Mouse (Mus musculus): ENCODE data around the gene Ppm1h. TPM values are rescaled to one million over a fixed set of nuclear protein-coding genes. Genes with fewer than 3 reads are reported as not detected.

The Ppm1h gene
- total and polyA plus RNA-seq, 3 experiments, result 1.2 to 1.3 (median 1.3) TPM

DNA sequence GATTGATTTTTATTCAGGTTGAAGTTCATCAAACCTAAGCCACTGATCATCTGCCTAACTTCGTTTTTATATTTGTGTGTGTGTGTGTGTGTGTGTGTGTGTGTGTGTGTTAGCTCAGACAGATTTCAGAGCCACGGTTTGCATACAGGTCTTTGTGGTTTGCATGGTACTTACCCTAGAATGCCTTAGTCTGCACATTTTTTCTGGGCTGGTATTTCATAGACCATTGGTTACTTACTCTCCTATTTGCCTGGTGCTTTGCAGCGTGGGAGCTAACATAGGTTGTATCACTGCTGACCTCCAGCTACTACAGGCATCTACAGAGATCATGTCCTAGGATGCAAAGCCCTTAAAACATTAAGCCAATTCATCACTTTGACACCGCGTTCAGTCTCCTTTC is 33.7 kb downstream of the Ppm1h start:
- H3K79me2 ChIP-seq (replicated peaks; ENCODE audit: control insufficient read depth, extremely low read depth, insufficient read depth, poor library complexity, severe bottlenecking), result no peaks in the 10 kb centered on the region
- H3K4me3 ChIP-seq (replicated peaks in 1 of 3; ENCODE audit: low read depth in 2 of 3, low read length in 2 of 3, poor library complexity in 1 of 3), result no peak overlapping the region
- no peak overlapping the region for H3K4me2 ChIP-seq (ENCODE audit: insufficient read depth, low read depth, poor library complexity, severe bottlenecking)
- H3K27ac ChIP-seq (ENCODE audit: insufficient read depth, low read depth), result no peak overlapping the region
- no peaks in the 10 kb centered on the region for H3K9me3 ChIP-seq (replicated peaks; ENCODE audit: low read length)
- H3K4me1 ChIP-seq (ENCODE audit: control insufficient read depth in 1 of 2, insufficient read depth in 2 of 2), result peaks cover 0 to 13% of the 10 kb centered on the region in 2 experiments; a peak in 2 of 4 replicates
- H3K27me3 ChIP-seq (replicated peaks), result no peaks in the 10 kb centered on the region
- in situ Hi-C loops (cut with MboI; ENCODE audit: low pct_ligation_motif_present, low pct_unique_long_range_greater_than_20kb, low sequenced_read_pairs), result no loop called here
- no peaks in the 10 kb centered on the region for H3K36me3 ChIP-seq (replicated peaks in 1 of 2; ENCODE audit: control insufficient read depth in 1 of 2, insufficient read depth in 1 of 2, low read length in 1 of 2)
- TF ChIP-seq BHLHE40 (IDR thresholded peaks at IDR 0.05; ENCODE audit: low read depth, low read length) (0 out of 2 replicates have a peak, but pooled peaks have one; percentile 30), MAFK (IDR thresholded peaks at IDR 0.05; ENCODE audit: insufficient replicate concordance, low read length) (peak; percentile 76), POLR2A (IDR thresholded peaks at IDR 0.05; ENCODE audit: low read depth, low read length) (no peak), ZC3H11A (IDR thresholded peaks at IDR 0.05; ENCODE audit: low read depth, low read length) (no peak), E2F4 (IDR thresholded peaks at IDR 0.05; ENCODE audit: insufficient replicate concordance, low read depth, low read length) (no peak), USF2 (conservative IDR thresholded peaks at IDR 0.05; ENCODE audit: low read depth, low read length) (no peak), ZNF384 (IDR thresholded peaks at IDR 0.05; ENCODE audit: low read depth, low read length) (peak; percentile 36; the same call in 1 of the 2 replicates), PAX5 (IDR thresholded peaks at IDR 0.05; ENCODE audit: low read length) (no peak), MAX (IDR thresholded peaks at IDR 0.05; ENCODE audit: low read length) (no peak)
- dilution Hi-C loops (cut with MboI; ENCODE audit: extremely low pct_ligation_motif_present, extremely low pct_unique_long_range_greater_than_20kb, low sequenced_read_pairs), result no loop called here
- no peak overlapping the region for H3K9ac ChIP-seq (ENCODE audit: insufficient read depth, low read depth)
- peak; percentile 45 for DNase-seq (ENCODE audit: extremely low read depth)

DNA sequence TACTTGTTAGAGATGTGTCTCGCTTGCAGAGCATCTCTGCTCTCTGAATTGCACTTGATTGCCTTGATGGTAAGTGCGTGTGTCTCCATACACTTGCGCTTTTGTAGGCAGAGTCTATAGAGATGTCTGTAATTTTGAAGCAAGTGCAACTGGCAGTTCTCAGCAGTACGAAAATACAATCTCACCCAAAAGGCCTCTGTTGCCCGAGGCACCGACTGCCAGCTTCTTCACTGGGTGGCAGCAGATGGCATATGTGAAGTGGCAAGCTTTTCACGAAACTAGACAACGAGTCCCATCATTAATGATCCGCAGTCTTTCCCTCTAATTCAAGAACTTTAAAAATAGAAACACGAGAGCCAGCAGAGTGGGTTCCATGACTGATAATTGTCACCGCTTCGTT is 37.3 kb downstream of the Ppm1h start:
- Histone ChIP-seq H3K79me2 (replicated peaks; ENCODE audit: control insufficient read depth, extremely low read depth, insufficient read depth, poor library complexity, severe bottlenecking) (no peaks in the 10 kb centered on the region), H3K27ac (ENCODE audit: insufficient read depth, low read depth) (no peak overlapping the region), H3K4me3 (replicated peaks in 1 of 3; ENCODE audit: low read depth in 2 of 3, low read length in 2 of 3, poor library complexity in 1 of 3) (no peak overlapping the region), H3K9ac (ENCODE audit: insufficient read depth, low read depth) (no peak overlapping the region), H3K27me3 (replicated peaks) (no peaks in the 10 kb centered on the region), H3K4me1 (ENCODE audit: control insufficient read depth in 1 of 2, insufficient read depth in 2 of 2) (peaks cover 0 to 13% of the 10 kb centered on the region in 2 experiments; a peak in 2 of 4 replicates), H3K36me3 (replicated peaks in 1 of 2; ENCODE audit: control insufficient read depth in 1 of 2, insufficient read depth in 1 of 2, low read length in 1 of 2) (no peaks in the 10 kb centered on the region), H3K4me2 (ENCODE audit: insufficient read depth, low read depth, poor library complexity, severe bottlenecking) (no peak overlapping the region), H3K9me3 (replicated peaks; ENCODE audit: low read length) (no peaks in the 10 kb centered on the region)
- TF ChIP-seq KAT2A (IDR thresholded peaks at IDR 0.05; ENCODE audit: insufficient replicate concordance, low read length) (no peak), MAFK (IDR thresholded peaks at IDR 0.05; ENCODE audit: insufficient replicate concordance, low read length) (no peak)
- dilution Hi-C loops (cut with MboI; ENCODE audit: extremely low pct_ligation_motif_present, extremely low pct_unique_long_range_greater_than_20kb, low sequenced_read_pairs), result no loop called here
- DNase-seq (ENCODE audit: extremely low read depth), result no peak
- in situ Hi-C loops (cut with MboI; ENCODE audit: low pct_ligation_motif_present, low pct_unique_long_range_greater_than_20kb, low sequenced_read_pairs), result no loop called here

DNA sequence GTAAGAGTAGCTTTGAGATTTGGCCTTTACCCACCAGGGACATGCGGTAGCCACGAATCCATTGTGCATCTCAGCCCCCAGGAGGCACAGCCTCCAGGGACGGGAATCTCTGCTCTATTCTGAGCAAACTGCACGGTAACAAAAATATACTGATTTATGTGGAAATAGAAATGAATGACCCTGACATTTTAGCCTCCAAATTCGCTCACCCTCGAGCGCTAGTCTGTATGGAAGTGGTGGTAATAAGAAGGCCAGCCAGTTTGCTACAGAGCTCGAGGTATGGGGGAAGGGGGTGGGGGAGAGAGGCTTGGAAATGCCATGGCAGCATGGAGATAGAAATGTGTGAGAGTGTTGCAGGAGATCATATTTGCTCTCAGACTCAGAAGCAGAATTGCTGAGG is 37.7 kb downstream of the Ppm1h start:
- no peak overlapping the region for H3K9ac ChIP-seq (ENCODE audit: insufficient read depth, low read depth)
- no peak overlapping the region for H3K4me2 ChIP-seq (ENCODE audit: insufficient read depth, low read depth, poor library complexity, severe bottlenecking)
- H3K36me3 ChIP-seq (replicated peaks in 1 of 2; ENCODE audit: control insufficient read depth in 1 of 2, insufficient read depth in 1 of 2, low read length in 1 of 2), result no peaks in the 10 kb centered on the region
- TF ChIP-seq UBTF (IDR thresholded peaks at IDR 0.05; ENCODE audit: low read depth, low read length) (no peak), MAX (IDR thresholded peaks at IDR 0.05; ENCODE audit: low read length) (no peak), USF2 (conservative IDR thresholded peaks at IDR 0.05; ENCODE audit: low read depth, low read length) (no peak), TBP (conservative IDR thresholded peaks at IDR 0.05; ENCODE audit: low read depth, low read length) (no peak)
- no peaks in the 10 kb centered on the region for H3K27me3 ChIP-seq (replicated peaks)
- no peak overlapping the region for H3K27ac ChIP-seq (ENCODE audit: insufficient read depth, low read depth)
- H3K9me3 ChIP-seq (replicated peaks; ENCODE audit: low read length), result no peaks in the 10 kb centered on the region
- in situ Hi-C loops (cut with MboI; ENCODE audit: low pct_ligation_motif_present, low pct_unique_long_range_greater_than_20kb, low sequenced_read_pairs) (no loop called here), dilution Hi-C loops (cut with MboI; ENCODE audit: extremely low pct_ligation_motif_present, extremely low pct_unique_long_range_greater_than_20kb, low sequenced_read_pairs) (no loop called here)
- H3K79me2 ChIP-seq (replicated peaks; ENCODE audit: control insufficient read depth, extremely low read depth, insufficient read depth, poor library complexity, severe bottlenecking), result no peaks in the 10 kb centered on the region
- DNase-seq (ENCODE audit: extremely low read depth), result no peak
- peaks cover 0 to 13% of the 10 kb centered on the region in 2 experiments; a peak in 2 of 4 replicates for H3K4me1 ChIP-seq (ENCODE audit: control insufficient read depth in 1 of 2, insufficient read depth in 2 of 2)
- no peak overlapping the region for H3K4me3 ChIP-seq (replicated peaks in 1 of 3; ENCODE audit: low read depth in 2 of 3, low read length in 2 of 3, poor library complexity in 1 of 3)
